Mouse (Mus musculus) cortical plate, adult 2 months (tissue): ENCODE results near the gene Smtnl1. TPM values are rescaled to one million over a fixed set of nuclear protein-coding genes. Genes with fewer than 3 reads are reported as not detected.

Experiments
- H3K27ac ChIP-seq: fragments of 200-500 bp; 2 replicates; pipeline ENCODE4 v1.5.1; 2012; ENCODE audit warnings: low read length, control low read depth, inconsistent platforms; ENCODE audit not compliant: insufficient read depth
- H3K4me1 ChIP-seq: fragments of 200-500 bp; 2 replicates; pipeline ENCODE4 v1.6.1; 2011; ENCODE audit warnings: low read length; ENCODE audit not compliant: control insufficient read depth, insufficient read depth
- H3K4me3 ChIP-seq: fragments of 200-500 bp; 2 replicates; pipeline ENCODE4 v1.5.1; 2011; ENCODE audit warnings: mild to moderate bottlenecking, low read length, control low read depth; ENCODE audit not compliant: insufficient read depth
- CTCF ChIP-seq: fragments of 200-500 bp; IDR thresholded peaks from 2 replicates; pipeline ENCODE4 v1.5.1; 2011; ENCODE audit warnings: mild to moderate bottlenecking, control low read depth, low read length; ENCODE audit not compliant: insufficient read depth; ENCODE audit errors: extremely low read depth
- POLR2A ChIP-seq: fragments of 200-500 bp; IDR thresholded peaks from 2 replicates; pipeline ENCODE4 v1.6.1; 2011; ENCODE audit warnings: mild to moderate bottlenecking, low read length, control low read depth; ENCODE audit not compliant: insufficient read depth; ENCODE audit errors: extremely low read depth
- polyA plus RNA-seq: library from polyadenylated mRNA; depleted of rRNA; stranded (reverse); fragments of >200 nt; gene quantifications from 2 replicates; pipeline ENCODE4 v1.2.3, GENCODE M21; 2012

Gene Smtnl1
- polyA plus RNA-seq, 1 experiment, result not detected

DNA sequence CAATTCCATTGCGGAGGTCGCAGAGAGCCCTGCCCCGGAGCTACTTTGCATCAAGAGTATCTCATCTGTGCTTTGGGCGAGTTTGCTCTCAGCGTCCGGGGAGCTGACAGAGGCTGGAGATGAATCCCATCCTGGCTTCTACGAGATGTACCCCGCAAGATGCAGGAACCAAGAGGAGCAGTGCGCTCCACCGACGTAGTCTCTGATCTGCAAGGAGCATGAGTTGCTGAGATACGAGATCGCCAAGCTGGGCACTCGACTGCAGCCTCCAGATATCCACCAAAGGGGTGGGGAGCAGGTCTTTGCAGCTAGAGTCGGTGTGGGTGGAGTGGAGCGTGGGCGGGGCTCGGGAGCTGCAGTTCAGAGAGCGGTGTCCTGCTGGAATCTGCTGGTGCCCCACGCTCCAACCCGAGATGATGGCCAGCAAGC is 23.9 kb downstream of the Smtnl1 start, which contains the start of gene Ube2l6:
Ube2l6 (plus strand) TSS at position 336 of the 429 bp plus-strand sequence.
- Histone ChIP-seq H3K4me1 (no peaks in the 10 kb centered on the region), H3K27ac (no peak within 1 kb of the TSS)
- TF ChIP-seq CTCF (no peak), POLR2A (no peak; the same call in 1 of the 2 replicates)

DNA sequence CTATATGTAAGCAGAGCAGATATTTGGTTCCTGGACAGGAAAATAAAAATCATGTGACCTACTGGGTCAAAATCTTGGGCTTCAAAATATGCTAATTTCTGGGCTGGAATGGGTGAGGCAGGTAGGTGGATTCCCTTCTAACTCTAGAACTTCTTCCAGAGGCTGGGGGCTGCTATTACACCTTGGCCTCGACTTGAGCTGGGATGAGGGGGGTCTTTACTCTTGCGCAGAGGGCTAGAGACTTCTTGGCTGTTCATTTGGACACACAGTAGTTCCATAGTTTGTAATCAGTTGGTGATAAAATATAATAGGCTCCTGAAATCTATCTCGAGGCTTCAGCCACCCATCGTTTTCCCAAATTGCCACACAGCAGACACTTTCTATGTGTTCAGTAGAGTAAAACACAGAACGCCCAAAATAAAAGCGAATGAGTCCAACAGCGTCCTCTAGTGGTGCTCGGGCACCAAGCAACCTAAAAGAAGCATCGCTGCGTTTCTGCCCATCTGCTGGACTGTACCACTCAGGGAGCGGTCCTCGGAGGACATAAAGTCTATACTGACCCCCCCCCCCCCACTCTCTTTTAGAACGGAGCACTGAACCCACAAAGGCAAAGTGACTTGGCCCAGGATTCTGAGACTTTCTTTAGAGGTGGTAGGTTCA is 24.5 kb downstream of the Smtnl1 start:
- Histone ChIP-seq H3K4me3 (peak overlapping the region; percentile 54), H3K4me1 (no peaks in the 10 kb centered on the region), H3K27ac (no peak overlapping the region)
- TF ChIP-seq CTCF, result peak; percentile 95
- TF ChIP-seq POLR2A, result no peak

More for the DNA sequence above, 23.9 kb downstream of the Smtnl1 start, which contains the start of gene Ube2l6:
- peak within 1 kb of the TSS; percentile 54 for H3K4me3 ChIP-seq

DNA sequence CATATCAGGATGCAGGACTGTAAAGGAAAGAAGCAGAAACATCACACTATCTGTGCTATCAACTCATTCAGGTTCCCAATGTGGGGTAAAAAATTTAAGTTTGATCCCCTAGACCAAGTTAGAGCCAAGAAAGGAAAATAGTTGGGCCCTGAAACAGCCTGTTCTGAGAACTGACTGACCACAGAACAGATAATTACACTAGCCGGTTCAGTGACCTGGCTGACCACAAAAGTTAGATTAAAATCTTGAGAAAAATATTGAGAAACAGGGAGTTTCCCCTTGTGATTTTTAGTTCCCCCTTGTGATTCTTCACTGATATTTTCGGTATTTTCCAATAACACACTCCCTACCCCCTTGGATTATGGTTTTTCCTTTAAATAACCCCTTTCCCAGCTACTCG is 28.6 kb downstream of the Smtnl1 start:
- H3K4me3 ChIP-seq, result no peak overlapping the region
- TF ChIP-seq CTCF (no peak), POLR2A (no peak)
- no peaks in the 10 kb centered on the region for H3K4me1 ChIP-seq
- H3K27ac ChIP-seq, result no peak overlapping the region

DNA sequence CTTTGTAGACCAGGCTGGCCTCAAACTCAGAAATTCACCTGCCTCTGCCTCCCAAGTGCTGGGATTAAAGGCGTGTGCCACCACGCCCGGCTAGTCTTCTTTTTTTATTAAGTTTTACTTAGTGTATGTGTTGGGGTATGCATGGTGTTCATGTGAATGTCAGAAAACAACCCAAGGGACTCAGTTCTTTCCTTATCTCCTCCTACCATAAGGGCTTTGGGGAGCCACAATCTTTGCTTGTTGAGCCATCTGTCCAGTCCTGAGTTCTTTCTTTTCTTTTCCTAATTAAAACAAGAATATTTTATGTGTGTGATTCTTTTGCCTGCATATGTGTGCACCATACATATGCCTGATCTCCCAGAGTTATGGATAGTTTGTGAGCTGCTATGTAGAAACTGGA is 29.3 kb downstream of the Smtnl1 start:
- Histone ChIP-seq H3K4me1 (no peaks in the 10 kb centered on the region), H3K4me3 (no peak overlapping the region), H3K27ac (no peak overlapping the region)
- TF ChIP-seq CTCF, result no peak
- TF ChIP-seq POLR2A, result no peak

DNA sequence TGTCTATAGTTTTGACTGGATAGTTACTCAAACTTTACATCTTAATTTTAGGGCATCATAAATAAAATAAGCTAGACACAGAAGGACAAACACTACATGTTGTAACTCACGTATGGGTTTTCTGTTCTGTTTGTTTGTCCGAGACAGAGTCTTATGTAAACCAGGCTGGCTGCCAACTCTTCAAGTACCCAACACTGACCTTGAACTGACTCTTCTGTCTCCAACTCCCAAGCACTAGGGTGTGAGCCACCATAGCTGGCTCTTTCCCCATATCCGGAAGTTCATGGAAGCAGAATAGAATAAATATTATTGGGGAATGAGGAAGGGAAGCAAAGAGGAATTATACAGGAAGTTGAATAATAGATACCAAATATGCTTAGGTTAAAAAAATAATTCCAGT is 29.9 kb downstream of the Smtnl1 start:
- no peak overlapping the region for H3K27ac ChIP-seq
- no peak overlapping the region for H3K4me3 ChIP-seq
- TF ChIP-seq POLR2A (no peak), CTCF (no peak)
- H3K4me1 ChIP-seq, result no peaks in the 10 kb centered on the region

DNA sequence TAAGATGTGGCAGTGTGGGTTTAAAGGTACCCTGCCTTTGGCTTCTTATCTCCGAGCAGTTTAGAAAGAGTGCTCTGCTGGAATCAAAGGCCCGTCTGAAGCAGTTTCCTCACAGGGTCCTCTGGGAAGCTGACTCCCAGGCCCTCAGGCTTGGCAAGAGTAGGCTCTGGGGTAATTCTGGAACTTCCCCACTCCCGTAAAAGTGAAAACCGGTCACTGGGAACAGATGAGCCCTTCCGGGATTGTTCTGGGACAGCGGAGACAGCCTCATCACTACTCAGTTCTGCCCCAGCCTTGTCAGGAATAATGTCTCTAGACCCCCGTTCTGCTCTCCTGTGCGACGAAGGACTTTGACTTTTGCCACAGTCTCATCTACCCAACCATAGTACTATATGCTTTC is 32.0 kb downstream of the Smtnl1 start:
- H3K4me3 ChIP-seq, result no peak overlapping the region
- no peaks in the 10 kb centered on the region for H3K4me1 ChIP-seq
- H3K27ac ChIP-seq, result no peak overlapping the region
- TF ChIP-seq POLR2A (no peak), CTCF (no peak)

DNA sequence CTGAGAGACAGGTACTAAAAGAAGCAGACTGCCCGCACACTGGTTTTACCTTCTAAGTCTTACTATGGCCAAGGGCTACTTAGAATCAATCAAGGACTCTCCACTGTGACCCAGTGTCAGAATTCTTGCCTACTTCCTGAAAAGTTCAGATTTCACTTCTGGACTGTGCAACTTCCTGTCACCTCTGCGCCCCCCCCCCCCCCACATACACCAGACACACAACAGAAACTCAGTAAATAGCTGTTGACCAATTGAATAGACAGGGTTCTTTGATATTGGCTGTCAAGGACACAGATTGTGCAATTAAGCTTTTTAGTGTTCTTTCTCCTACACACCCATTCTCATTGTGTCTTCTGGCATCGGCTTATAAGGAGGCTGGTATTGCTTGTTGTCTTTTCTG is 34.1 kb downstream of the Smtnl1 start:
- Histone ChIP-seq H3K4me3 (no peak overlapping the region), H3K4me1 (no peaks in the 10 kb centered on the region)
- TF ChIP-seq CTCF, result no peak
- TF ChIP-seq POLR2A, result no peak

DNA sequence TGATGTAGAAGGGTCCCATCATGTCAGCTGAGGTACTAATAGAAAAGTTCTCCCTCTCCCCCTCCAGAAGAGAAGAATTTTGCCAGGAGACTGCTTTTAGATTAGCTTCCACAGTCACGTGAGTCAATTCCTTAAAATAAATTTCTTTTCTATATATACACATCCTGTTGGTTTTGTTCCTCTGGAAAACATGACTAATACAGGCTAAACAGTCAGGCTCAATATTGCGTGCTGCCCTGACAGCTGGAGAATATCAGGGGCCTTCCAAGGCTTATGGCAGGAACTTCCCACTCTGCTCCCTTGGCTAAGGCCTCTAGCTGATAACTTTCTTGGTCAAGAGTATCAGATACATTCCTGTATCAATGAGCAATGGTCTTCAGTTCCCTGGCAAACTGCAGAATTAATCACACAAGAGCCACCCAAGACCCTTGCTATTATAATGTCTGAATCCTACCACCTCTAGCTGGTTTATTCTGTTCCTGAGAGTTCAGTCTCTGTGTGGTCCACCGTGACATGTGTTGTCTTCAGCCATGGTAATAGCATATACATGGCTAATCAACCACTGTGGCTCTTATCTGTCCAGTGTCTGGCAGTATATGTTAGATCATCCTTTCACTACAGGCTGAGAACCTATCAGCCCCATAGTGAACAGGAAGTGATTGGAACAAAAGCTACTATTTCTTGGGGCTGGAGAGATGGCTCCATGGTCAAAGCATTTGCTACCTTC is 38.4 kb downstream of the Smtnl1 start:
- no peak overlapping the region for H3K27ac ChIP-seq
- no peak overlapping the region for H3K4me3 ChIP-seq
- H3K4me1 ChIP-seq, result no peaks in the 10 kb centered on the region
- TF ChIP-seq POLR2A (no peak), CTCF (no peak)

More for the DNA sequence above, 34.1 kb downstream of the Smtnl1 start:
- H3K27ac ChIP-seq, result no peak overlapping the region

DNA sequence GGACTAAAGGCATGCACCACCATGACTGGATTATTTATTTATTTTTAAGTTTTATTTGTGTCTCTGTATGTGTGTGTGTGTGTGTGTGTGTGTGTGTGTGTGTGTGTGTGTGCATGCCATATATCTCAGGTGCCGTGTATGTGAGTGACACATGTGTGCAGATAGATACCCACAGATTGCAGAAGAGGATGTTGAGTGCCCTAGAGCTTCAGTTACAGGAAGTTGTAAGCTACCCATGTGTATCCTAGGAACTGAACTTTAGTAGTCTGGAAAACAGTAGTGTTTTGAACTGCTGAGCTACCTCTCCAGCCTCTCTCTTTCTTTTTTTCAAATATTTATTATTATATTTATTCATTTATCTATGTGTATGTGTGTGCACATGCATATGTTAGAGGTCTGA is 39.1 kb downstream of the Smtnl1 start:
- TF ChIP-seq CTCF, result no peak
- Histone ChIP-seq H3K4me3 (no peak overlapping the region), H3K4me1 (no peaks in the 10 kb centered on the region), H3K27ac (no peak overlapping the region)

DNA sequence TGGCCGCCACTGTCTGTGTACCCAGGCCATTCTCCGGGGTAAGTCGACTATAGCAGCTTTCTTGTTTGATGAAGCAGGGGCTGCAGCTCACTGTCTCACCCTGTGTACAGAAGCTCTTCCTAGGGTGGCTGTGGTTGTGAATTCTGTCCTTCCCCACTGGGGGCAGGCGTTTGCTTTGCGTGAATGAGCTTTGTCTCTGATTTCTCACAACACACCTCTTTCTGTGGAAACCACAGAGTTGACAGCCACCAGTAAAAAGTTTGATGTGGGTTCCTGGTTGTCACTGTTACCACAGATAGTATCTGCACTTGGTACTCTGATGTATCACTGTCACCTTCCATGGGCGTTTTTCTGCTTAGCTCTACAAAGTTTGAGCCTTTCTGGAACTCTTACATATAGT is 43.2 kb downstream of the Smtnl1 start:
- Histone ChIP-seq H3K4me1 (no peaks in the 10 kb centered on the region), H3K4me3 (no peak overlapping the region), H3K27ac (no peak overlapping the region)
- no peak for TF ChIP-seq CTCF
- TF ChIP-seq POLR2A, result no peak
